Mouse (Mus musculus) subcutaneous adipose tissue, adult 2 months (tissue): ENCODE results near the gene Lrrc51. TPM values are rescaled to one million over a fixed set of nuclear protein-coding genes. Genes with fewer than 3 reads are reported as not detected.

Experiments
- polyA plus RNA-seq: library from polyadenylated mRNA; depleted of rRNA; stranded (reverse); fragments of >200 nt; gene quantifications from 2 replicates; pipeline ENCODE4 v1.2.3, GENCODE M21; 2012; ENCODE audit warnings: low replicate concordance; rRNA removed

Lrrc51 gene
- polyA plus RNA-seq, result 21.2 and 32.2 TPM in 2 replicates

GRCm38 (mm10) chr7:101933751-101934240 lies at the start of gene Lrrc51, which contains the start of gene Numa1:
Gene Lrrc51 (minus strand): TSS chr7:101933895.
Gene Numa1 (plus strand): TSS chr7:101934111.

GRCm38 (mm10) chr7:101906287-101906681 lies 27.4 kb downstream of the Lrrc51 start, which contains the start of gene Tomt:
Gene Tomt (minus strand): TSS chr7:101906359.

GRCm38 (mm10) chr7:101905561-101906286 lies 28.0 kb downstream of the Lrrc51 start, which contains the start of gene Lamtor1:
Gene Lamtor1 (plus strand): TSS chr7:101905904.

GRCm38 (mm10) chr7:101870629-101871028 lies 63.1 kb downstream of the Lrrc51 start, which contains the start of gene Folr1:
Gene Folr1 (minus strand): TSS chr7:101870788.

GRCm38 (mm10) chr7:101863415-101863814 lies 70.3 kb downstream of the Lrrc51 start, which contains the start of gene Anapc15:
Gene Anapc15 (plus strand): TSS chr7:101863715.

Other genes with a start within 250 kb of the Lrrc51 start
- 0.09 TPM in 1 of 2 replicates, not detected in the other for gene Phox2a, start 115.6 kb downstream of the Lrrc51 start, polyA plus RNA-seq
- 78.0 and 106 TPM in 2 replicates for gene Inppl1, start 95.7 kb downstream of the Lrrc51 start, polyA plus RNA-seq
- gene Folr2, start 76.7 kb downstream of the Lrrc51 start, polyA plus RNA-seq, result 103 and 151 TPM in 2 replicates
- 56.2 and 63.2 TPM in 2 replicates for gene Anapc15, start 70.2 kb downstream of the Lrrc51 start, polyA plus RNA-seq
- 1.2 and 3.9 TPM in 2 replicates for gene Folr1, start 63.1 kb downstream of the Lrrc51 start, polyA plus RNA-seq
- 304 and 439 TPM in 2 replicates for gene Lamtor1, start 28.0 kb downstream of the Lrrc51 start, polyA plus RNA-seq
- gene Tomt, start 27.5 kb downstream of the Lrrc51 start, polyA plus RNA-seq, result 0.46 and 2.9 TPM in 2 replicates
- gene Numa1, start 216 bp upstream of the Lrrc51 start, polyA plus RNA-seq, result 76.3 and 105 TPM in 2 replicates
- gene Il18bp, start 84.8 kb upstream of the Lrrc51 start, polyA plus RNA-seq, result 15.3 and 21.4 TPM in 2 replicates
- gene Rnf121, start 131.6 kb upstream of the Lrrc51 start, polyA plus RNA-seq, result 40.8 and 63.7 TPM in 2 replicates
- gene Xndc1, start 131.6 kb upstream of the Lrrc51 start, polyA plus RNA-seq, result 17.6 and 38.4 TPM in 2 replicates
- 2.3 and 5.2 TPM in 2 replicates for gene Xntrpc, start 131.8 kb upstream of the Lrrc51 start, polyA plus RNA-seq
- 0.62 TPM in 1 of 2 replicates, not detected in the other for gene Trpc2, start 149.2 kb upstream of the Lrrc51 start, polyA plus RNA-seq
- gene Art1, start 167.8 kb upstream of the Lrrc51 start, polyA plus RNA-seq, result 0.32 TPM in 1 of 2 replicates, not detected in the other
- 0.53 and 0.95 TPM in 2 replicates for gene Art5, start 175.6 kb upstream of the Lrrc51 start, polyA plus RNA-seq
- gene Chrna10, start 182.9 kb upstream of the Lrrc51 start, polyA plus RNA-seq, result 0.09 TPM in 1 of 2 replicates, not detected in the other